Mouse (Mus musculus): ENCODE results near the gene Plau.

The Plau gene

DNA sequence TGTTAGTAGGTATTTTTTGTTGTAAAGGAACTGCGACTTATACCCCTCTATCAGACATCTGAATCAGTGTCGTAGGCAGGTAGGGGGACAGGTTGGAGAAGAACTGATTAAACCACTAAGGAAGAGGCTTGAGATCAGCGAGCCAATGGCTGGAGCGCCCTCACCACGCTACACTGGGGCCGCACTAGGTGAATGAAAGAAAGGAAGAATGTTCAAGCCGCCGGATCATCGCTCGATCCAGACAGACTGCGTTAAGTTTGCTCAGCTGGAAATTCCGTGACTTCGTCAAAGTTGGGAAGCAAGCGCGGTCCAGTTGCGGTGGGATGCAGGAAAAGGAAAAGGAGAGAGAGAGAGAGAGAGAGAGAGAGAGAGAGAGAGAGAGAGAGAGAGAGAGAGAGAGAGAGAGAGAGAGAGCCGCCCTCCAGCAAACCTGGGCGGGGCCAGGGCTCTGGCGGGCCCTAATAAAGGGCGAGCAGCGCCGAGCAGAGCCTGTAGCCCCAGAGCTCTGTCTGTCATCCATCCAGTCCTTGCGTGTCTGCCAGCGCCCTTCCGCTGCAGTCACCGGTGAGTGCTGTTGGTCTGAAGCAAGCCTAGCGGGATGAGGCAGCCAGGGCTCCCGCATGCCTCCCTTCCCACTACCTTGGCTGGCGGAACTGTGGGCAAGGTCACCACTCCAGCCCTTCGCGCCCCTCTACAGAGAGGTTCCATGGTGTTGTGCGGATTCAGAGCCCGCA is at the start of gene Plau:
TSS of gene Plau (plus strand) at position 490 of the 734 bp plus-strand sequence.
- DNase-seq = peak; percentile 84

DNA sequence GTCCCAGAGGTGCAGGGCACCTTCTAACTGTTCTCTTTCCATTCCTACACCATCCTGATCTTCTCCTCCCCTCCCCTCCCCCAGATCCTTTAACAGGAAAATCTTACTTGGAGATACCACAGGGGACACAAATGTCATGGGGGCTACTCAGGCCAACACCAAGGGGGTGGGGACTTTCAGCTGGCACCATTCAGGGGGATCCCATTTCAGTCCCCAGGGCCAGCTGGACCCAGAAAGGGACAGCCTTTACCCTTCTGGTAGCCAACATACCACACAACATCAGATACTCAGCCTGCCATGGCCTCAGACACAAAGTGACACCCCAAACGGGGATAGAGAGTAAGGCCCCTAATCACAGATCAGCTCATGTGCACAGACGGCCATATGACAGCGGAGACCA is 48.3 kb upstream of the Plau start:
- DNase-seq = no peak

DNA sequence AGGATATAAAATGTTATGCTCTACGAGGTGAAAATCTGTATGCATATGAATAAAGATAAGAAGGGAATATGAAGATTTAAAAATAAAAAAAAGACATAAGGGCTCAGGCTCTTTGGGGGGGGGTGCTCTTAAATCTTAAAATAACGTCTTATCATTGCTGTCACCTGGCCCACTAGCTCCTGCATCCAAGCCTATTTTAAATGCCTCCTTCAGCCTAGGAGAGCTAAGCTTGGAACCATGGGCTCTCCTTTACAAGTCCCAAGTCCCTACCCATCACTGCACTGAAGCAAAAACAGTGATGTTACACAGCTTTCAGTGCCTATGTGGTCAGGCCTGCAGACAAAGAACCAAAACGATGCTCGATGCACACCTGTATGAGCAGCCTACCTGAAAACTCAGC is 46.9 kb upstream of the Plau start:
- no peak for DNase-seq

GRCm38 (mm10) chr14:20790445-20790844 is 46.0 kb upstream of the Plau start:
- no peak for DNase-seq

- DNase-seq = no peak
These were observed 45.5 kb upstream of the Plau start for GRCm38 (mm10) chr14:20790996-20791395.

DNA sequence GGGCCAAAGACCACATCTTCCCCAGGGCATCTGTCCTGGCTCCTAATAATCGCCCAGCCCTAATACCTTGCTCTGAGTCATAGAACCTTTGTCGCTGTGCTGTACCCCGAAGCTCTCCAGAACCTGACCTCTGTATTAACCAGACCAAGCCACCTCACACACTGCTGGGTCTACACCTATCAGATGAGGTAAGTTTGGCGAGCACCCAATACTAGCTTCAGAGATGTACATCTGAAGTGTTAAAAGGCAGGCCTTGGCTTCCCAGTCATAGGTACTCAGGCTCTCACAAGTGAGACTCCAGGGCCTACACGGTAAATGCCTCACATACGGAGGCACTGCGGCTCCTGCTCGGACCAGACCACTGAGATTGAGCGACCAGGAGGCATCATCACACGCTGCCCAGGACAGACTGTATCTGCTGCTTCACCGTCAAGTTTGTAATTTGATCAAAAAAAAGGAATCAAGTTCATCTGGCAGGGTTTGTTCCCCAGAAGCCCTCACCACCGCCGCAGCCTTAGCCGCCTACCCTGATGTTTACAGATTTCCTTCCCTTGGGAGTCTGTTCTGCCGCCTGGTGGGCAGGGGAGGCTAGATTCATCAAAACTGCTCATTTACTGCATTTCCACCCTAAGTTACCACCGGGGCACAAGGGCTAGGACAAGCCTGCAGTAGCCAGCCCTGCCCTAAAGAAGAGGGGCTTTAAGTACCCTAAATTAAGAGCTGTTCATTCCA is 44.8 kb upstream of the Plau start:
- DNase-seq = no peak

DNA sequence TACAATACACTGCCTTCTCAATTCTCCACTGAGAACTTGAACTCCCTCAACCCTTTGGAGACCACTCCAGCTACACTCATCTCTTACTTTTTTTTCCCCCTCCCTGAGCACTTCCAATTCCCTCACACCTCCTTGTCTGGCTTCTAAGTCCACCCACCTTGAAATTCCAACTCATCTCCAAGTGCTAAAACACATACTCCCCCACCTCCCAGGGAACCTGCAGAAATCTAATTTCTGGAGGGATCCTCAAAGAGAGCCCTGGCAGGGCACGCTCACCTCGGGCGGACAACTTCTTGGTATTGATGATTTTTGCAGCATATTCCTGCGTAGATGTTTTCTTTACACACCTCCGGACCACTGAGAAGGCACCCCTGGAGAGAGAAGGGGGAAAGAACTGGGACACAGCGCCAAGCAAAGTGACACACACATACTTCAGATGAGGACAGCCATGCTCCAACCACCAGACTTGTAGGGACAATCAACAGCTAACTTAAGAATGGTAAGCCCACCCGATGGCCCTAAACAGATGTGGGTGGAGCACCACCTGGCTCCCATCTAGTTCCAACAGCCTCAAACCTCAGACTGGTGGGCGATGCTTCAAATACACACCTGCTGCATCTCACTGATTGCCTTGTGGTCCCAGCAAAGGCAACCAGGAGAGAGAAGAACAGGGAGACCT is 44.1 kb upstream of the Plau start:
- no peak for DNase-seq

- no peak for DNase-seq
These were observed 43.3 kb upstream of the Plau start for GRCm38 (mm10) chr14:20792922-20793757.

DNA sequence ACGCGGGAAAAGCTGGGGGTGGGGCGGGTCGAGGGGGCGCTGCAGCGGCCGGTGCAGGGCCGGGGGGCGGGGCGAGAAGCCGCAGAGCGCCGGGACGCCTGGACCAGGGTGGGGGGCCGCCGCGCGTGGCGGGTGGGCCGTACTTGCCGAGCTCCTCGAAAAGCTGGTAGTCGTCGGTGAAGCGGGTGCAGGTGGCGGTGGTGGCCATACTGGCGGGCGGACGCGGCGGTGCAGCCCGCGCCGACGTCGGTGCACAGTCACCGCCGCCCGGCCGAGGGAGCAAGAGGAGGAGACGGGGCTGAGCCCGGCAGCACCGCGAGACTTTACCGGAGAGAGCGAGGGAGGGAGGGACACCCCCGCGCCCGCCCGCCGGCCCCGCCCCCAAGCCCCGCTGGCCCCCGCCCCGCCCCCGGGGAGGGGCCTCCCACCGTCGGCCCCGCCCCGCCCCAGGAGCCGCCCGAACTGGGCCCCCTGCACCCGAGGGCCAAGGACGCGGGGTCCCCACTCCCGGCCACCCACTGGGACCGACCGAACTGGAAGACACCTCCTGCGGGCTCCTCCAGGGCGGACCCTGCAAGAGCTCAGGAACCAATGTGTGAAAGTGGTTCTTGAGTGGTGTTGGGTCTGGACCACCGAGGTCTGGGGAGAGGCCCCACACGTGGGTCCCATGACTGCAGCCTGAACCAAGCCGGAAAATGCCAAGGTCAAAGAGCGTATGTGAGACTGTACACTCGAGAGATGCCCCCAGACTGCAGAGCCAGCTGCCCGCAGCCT is 42.5 kb upstream of the Plau start, which contains the start of gene Camk2g:
TSS of gene Camk2g (minus strand) at position 331 of the 774 bp plus-strand sequence.
- peak; percentile 80 for DNase-seq

DNA sequence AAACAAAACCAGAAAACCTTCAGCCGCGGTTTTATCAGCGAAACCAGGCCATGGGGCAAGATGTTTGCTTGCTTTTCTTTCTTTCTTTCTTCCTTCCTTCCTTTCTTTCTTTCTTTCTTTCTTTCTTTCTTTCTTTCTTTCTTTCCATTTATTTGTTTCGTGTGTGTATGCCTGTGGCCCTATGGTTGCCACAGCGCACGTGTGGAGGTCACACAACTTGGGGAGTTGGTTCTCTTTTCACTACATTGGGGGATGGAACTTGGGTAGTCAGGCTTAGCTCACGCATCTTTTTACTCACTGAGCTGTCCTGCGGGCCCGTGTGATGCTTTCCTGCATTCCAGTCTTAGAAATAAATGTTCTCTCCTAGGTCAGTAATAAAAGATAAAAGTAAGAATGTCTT is 41.9 kb upstream of the Plau start:
- no peak for DNase-seq

- no peak for DNase-seq
These were observed 40.9 kb upstream of the Plau start for GRCm38 (mm10) chr14:20795423-20796152.

GRCm38 (mm10) chr14:20796170-20796569 is 40.3 kb upstream of the Plau start:
- no peak for DNase-seq

DNA sequence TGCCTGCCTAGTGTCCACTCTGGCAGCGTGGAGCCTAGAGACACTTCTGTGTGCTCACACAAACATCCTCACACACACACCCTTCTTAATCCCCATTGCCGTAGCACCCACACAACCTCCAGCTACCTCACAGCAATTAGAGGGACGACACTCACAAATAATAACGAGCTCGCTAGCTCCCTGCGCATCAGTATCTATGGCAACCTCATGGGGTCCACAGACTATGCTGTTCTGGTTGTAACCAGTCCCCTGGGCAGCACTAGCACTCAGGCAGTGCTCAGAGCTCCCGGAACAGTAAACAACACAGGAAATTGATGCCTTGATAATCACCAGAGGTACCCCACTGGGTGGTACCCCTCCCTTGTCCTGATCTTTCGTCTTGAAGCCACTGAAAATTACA is 39.8 kb upstream of the Plau start:
- DNase-seq = no peak

GRCm38 (mm10) chr14:20798300-20798699 is 38.2 kb upstream of the Plau start:
- DNase-seq = no peak

DNA sequence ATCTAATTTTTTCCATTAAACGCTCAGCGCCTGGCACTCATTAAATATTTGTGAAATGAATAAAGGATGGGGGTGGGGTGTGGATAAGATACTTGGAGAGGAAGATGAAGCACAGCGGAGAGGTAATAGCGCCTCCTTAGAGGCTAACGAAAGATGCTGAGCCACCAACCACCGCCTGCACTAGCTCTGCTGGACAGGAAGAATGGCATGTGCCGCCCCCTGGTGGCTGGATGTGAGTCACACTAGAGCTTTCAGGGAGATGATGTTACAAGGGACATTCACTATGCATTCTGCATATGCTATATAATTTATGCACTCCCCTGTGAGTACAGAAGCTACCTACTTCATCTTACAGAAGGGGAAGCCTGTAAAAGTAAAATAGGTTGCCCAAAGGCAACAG is 37.7 kb upstream of the Plau start:
- DNase-seq = peak; percentile 72

- no peak for DNase-seq
These were observed 33.4 kb upstream of the Plau start for GRCm38 (mm10) chr14:20802926-20803605.

GRCm38 (mm10) chr14:20803606-20803938 is 32.9 kb upstream of the Plau start:
- DNase-seq = peak; percentile 69

GRCm38 (mm10) chr14:20804481-20804880 is 32.0 kb upstream of the Plau start:
- DNase-seq = no peak

- DNase-seq = peak; percentile 82
These were observed 31.3 kb upstream of the Plau start for GRCm38 (mm10) chr14:20804964-20805672.
